Mouse (Mus musculus): ENCODE data around the gene Olfr828. TPM values are rescaled to one million over a fixed set of nuclear protein-coding genes. Genes with fewer than 3 reads are reported as not detected.

The Olfr828 gene
- not detected for polyA plus RNA-seq (2014; fragmentation: Illumina TruSeq; extraction: RNeasy Lipid Tissue Mini Kit (QIAGEN cat#74804); ENCODE audit: low read depth, low replicate concordance)

DNA sequence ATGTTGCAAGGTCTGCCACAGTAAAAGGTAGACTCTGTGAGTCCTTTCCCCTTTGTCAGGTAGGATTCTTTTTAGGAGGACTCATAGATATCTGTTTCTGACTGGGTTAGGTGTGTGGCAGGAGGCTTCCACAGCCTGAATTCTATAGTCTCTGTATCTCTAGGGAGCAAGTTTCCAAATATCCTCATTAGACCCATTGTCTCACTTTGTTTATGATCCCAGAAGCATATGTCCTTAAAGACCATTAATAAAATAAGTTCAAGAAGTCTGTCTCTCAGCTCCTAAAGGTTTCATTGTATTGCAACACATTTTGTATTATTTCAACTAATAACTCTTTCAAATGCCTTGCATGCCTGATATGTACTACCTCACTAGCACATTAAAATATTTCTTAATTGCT is at the start of gene Olfr828:
Olfr828 (minus strand) TSS at position 101 of the 400 bp plus-strand sequence.

DNA sequence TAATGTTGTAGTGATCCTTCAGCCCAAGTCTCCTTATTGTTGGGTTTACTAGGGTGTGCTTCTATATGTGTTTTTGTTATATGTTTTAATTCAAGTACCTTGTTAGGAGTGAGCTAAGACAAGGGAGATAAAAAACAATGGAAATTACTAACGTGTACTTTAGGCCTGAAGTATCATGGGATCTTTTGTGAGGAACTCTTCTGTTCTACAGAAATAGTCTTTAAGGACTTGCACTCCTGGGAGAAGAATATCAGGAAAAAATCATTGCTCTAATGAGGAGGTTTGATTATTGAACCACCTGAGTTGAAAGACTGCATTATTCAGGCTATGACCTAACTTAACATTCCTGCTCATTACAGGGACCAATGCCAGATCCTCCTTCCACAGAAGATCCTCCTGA is 35.3 kb upstream of the Olfr828 start, which contains the start of gene Olfr829:
Olfr829 (plus strand) TSS at position 301 of the 400 bp plus-strand sequence.

Other genes starting within 250 kb of the Olfr828 start
- gene Muc16, start 145.0 kb downstream of the Olfr828 start, polyA plus RNA-seq (2014; fragmentation: Illumina TruSeq; extraction: RNeasy Lipid Tissue Mini Kit (QIAGEN cat#74804); ENCODE audit: low read depth, low replicate concordance), result 1.5 TPM
- gene Olfr24, start 55.5 kb downstream of the Olfr828 start, polyA plus RNA-seq (2014; fragmentation: Illumina TruSeq; extraction: RNeasy Lipid Tissue Mini Kit (QIAGEN cat#74804); ENCODE audit: low read depth, low replicate concordance), result not detected
- not detected for gene Olfr829, start 35.4 kb upstream of the Olfr828 start, polyA plus RNA-seq (2014; fragmentation: Illumina TruSeq; extraction: RNeasy Lipid Tissue Mini Kit (QIAGEN cat#74804); ENCODE audit: low read depth, low replicate concordance)
- not detected for gene Olfr830, start 55.2 kb upstream of the Olfr828 start, polyA plus RNA-seq (2014; fragmentation: Illumina TruSeq; extraction: RNeasy Lipid Tissue Mini Kit (QIAGEN cat#74804); ENCODE audit: low read depth, low replicate concordance)
- gene Olfr832, start 117.6 kb upstream of the Olfr828 start, polyA plus RNA-seq (2014; fragmentation: Illumina TruSeq; extraction: RNeasy Lipid Tissue Mini Kit (QIAGEN cat#74804); ENCODE audit: low read depth, low replicate concordance), result not detected
- gene Olfr834, start 168.5 kb upstream of the Olfr828 start, polyA plus RNA-seq (2014; fragmentation: Illumina TruSeq; extraction: RNeasy Lipid Tissue Mini Kit (QIAGEN cat#74804); ENCODE audit: low read depth, low replicate concordance), result not detected
- gene Olfr835, start 213.2 kb upstream of the Olfr828 start, polyA plus RNA-seq (2014; fragmentation: Illumina TruSeq; extraction: RNeasy Lipid Tissue Mini Kit (QIAGEN cat#74804); ENCODE audit: low read depth, low replicate concordance), result not detected